Mouse (Mus musculus): ENCODE data around the gene Prkcb. TPM values are rescaled to one million over a fixed set of nuclear protein-coding genes. Genes with fewer than 3 reads are reported as not detected.

The Prkcb gene
- polyA plus RNA-seq, 1 experiment: 17.8 TPM

DNA sequence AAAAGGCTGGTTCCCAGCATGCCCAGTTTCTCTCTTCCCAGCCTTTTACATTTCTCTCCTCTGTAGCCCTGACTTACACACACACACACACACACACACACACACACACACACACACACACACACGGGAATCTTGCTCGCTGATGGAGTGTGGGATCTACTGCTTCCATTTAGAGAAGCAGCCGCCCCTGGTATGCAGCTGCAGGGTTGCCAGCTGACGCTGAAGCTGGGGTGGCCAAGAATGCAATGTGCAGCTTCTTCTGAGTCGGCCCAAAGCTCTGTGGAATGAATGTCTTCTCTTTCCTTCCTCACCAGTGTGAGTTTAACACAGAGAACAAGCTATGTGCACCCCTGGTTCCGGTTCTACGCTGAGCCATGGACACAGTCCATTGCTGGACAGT, 56.1 kb downstream of the Prkcb start:
- Histone ChIP-seq H3K79me3 (ENCODE audit: low read depth) (no peaks in the 10 kb centered on the region), H3K36me3 (ENCODE audit: control insufficient read depth, insufficient read depth) (no peaks in the 10 kb centered on the region), H3K27me3 (ENCODE audit: control insufficient read depth, insufficient read depth, insufficient read length) (no peaks in the 10 kb centered on the region), H3K4me3 (ENCODE audit: insufficient read depth, poor library complexity, severe bottlenecking) (no peak overlapping the region), H3ac (ENCODE audit: control insufficient read depth, insufficient read length, low read depth) (no peak overlapping the region), H3K79me2 (ENCODE audit: control insufficient read depth, insufficient read depth) (no peaks in the 10 kb centered on the region)
- no peak for TF ChIP-seq MYOD1 (IDR thresholded peaks at IDR 0.05; ENCODE audit: control insufficient read depth, insufficient read length, low read depth)
- no peak for TF ChIP-seq CTCF (IDR thresholded peaks at IDR 0.05; ENCODE audit: control insufficient read depth, insufficient read depth, insufficient read length)
- no peak for TF ChIP-seq MYOG (IDR thresholded peaks at IDR 0.05; ENCODE audit: control insufficient read depth, extremely low read depth, insufficient read length)
- TF ChIP-seq USF1 (IDR thresholded peaks at IDR 0.05; ENCODE audit: low read depth): no peak
- no peak for TF ChIP-seq CEBPB (IDR thresholded peaks at IDR 0.05; ENCODE audit: low read depth)
- TF ChIP-seq MAX (IDR thresholded peaks at IDR 0.05): no peak
- TF ChIP-seq FOSL1 (IDR thresholded peaks at IDR 0.05; ENCODE audit: insufficient read depth, low read length, poor library complexity, severe bottlenecking): no peak

DNA sequence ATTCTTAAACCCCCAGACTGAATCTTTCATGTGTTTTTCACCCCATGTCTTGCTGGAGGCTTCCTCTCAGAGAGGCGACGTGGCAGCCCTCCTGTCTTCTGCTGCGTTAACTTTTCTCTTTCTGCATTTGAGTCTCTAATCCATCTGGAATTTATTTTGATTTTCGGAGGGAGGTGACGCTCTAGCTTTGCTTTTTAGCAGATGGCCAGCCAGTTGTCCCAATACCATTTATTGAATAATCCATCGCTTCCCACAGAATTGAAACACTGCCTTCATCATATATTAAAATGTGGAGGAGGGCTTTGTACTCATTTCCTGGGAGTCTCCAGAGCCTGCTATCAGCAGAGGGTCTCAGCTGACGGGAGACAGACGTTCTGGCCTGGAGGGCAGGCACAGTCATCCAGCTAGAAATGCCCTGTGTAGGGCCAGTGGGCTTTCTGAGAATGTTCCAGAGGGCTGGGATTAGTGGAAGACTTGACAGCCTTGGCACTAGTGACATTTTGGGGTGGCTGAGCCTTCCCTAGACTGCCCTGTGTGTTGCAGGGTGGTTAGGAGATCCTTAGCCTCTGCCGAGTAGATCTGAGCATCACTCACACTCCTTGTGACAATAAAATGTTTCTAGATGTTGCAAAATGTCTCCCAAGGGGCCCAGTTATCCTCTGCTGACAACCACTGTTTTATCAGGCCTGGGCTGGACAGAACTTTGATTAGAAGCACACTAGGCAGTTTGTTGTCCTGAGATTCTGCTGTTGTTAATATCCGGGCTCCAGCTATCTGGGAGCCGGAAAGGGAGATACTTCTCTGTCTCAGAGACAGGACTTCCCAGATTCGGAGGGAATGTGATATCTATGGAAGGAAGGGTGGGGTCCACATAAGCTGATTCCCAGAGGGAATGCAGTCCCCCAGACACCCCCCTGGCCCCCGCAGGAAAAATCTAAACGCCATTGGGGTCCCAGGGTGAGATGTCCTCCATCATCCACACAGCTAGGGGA, 58.0 kb downstream of the Prkcb start:
- Histone ChIP-seq H3ac (ENCODE audit: control insufficient read depth, insufficient read length, low read depth) (no peak overlapping the region), H3K4me3 (ENCODE audit: insufficient read depth, poor library complexity, severe bottlenecking) (no peak overlapping the region), H3K79me2 (ENCODE audit: control insufficient read depth, insufficient read depth) (no peaks in the 10 kb centered on the region), H3K27me3 (ENCODE audit: control insufficient read depth, insufficient read depth, insufficient read length) (no peaks in the 10 kb centered on the region), H3K79me3 (ENCODE audit: low read depth) (no peaks in the 10 kb centered on the region), H3K36me3 (ENCODE audit: control insufficient read depth, insufficient read depth) (no peaks in the 10 kb centered on the region)
- TF ChIP-seq MYOD1 (IDR thresholded peaks at IDR 0.05; ENCODE audit: control insufficient read depth, insufficient read length, low read depth) (no peak), FOSL1 (IDR thresholded peaks at IDR 0.05; ENCODE audit: insufficient read depth, low read length, poor library complexity, severe bottlenecking) (no peak), USF1 (IDR thresholded peaks at IDR 0.05; ENCODE audit: low read depth) (no peak), MYOG (IDR thresholded peaks at IDR 0.05; ENCODE audit: control insufficient read depth, extremely low read depth, insufficient read length) (no peak), CEBPB (IDR thresholded peaks at IDR 0.05; ENCODE audit: low read depth) (no peak), MAX (IDR thresholded peaks at IDR 0.05) (no peak), CTCF (IDR thresholded peaks at IDR 0.05; ENCODE audit: control insufficient read depth, insufficient read depth, insufficient read length) (no peak)

DNA sequence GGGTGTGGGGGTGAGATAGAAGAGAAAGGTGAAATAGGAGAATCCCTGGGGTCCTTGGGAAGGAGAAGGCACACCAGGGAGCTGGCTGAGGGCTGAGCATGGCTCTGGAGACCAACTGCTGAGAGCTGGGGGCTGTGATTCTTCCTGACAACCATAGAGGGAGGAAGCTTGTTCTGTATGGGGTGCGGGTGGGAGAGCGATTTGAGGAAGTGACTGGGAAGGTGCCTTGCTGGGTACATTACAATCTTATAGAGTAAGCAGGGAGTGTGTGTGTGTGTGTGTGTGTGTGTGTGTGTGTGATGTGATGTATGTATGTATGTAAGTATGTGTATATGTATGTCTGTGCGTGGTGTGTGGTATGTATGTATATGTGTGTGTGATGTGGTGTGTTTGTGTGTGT, 58.9 kb downstream of the Prkcb start:
- no peaks in the 10 kb centered on the region for H3K79me2 ChIP-seq (ENCODE audit: control insufficient read depth, insufficient read depth)
- no peak for TF ChIP-seq FOSL1 (IDR thresholded peaks at IDR 0.05; ENCODE audit: insufficient read depth, low read length, poor library complexity, severe bottlenecking)
- TF ChIP-seq MYOD1 (IDR thresholded peaks at IDR 0.05; ENCODE audit: control insufficient read depth, insufficient read length, low read depth): no peak
- no peak for TF ChIP-seq MYOG (IDR thresholded peaks at IDR 0.05; ENCODE audit: control insufficient read depth, extremely low read depth, insufficient read length)
- TF ChIP-seq USF1 (IDR thresholded peaks at IDR 0.05; ENCODE audit: low read depth): no peak
- no peaks in the 10 kb centered on the region for H3K27me3 ChIP-seq (ENCODE audit: control insufficient read depth, insufficient read depth, insufficient read length)
- no peak overlapping the region for H3ac ChIP-seq (ENCODE audit: control insufficient read depth, insufficient read length, low read depth)
- no peaks in the 10 kb centered on the region for H3K36me3 ChIP-seq (ENCODE audit: control insufficient read depth, insufficient read depth)
- H3K4me3 ChIP-seq (ENCODE audit: insufficient read depth, poor library complexity, severe bottlenecking): no peak overlapping the region
- no peaks in the 10 kb centered on the region for H3K79me3 ChIP-seq (ENCODE audit: low read depth)

DNA sequence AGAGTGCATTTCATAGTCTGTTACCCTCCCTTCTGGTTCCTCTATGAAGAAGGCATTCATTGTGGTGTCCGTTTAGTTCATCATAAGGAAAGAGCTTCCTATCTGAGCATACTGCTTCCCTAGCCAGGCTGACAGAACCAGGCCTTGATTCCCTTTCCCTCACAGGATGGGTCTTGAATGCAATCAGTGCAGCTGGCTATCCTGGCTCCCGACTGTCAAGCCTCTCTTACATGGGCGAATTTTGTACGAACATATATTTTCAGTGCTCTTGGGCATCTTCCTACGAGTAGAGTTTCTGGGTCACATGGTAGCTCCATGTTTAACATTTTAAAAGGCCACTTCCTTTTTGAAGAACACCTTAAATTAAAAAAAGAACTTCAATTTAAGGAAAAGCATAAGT, 61.4 kb downstream of the Prkcb start:
- H3K4me3 ChIP-seq (ENCODE audit: insufficient read depth, poor library complexity, severe bottlenecking): no peak overlapping the region
- TF ChIP-seq MAX (IDR thresholded peaks at IDR 0.05): no peak
- TF ChIP-seq CEBPB (IDR thresholded peaks at IDR 0.05; ENCODE audit: low read depth): no peak
- no peak for TF ChIP-seq FOSL1 (IDR thresholded peaks at IDR 0.05; ENCODE audit: insufficient read depth, low read length, poor library complexity, severe bottlenecking)
- TF ChIP-seq MYOD1 (IDR thresholded peaks at IDR 0.05; ENCODE audit: control insufficient read depth, insufficient read length, low read depth): no peak
- no peak for TF ChIP-seq USF1 (IDR thresholded peaks at IDR 0.05; ENCODE audit: low read depth)
- no peak for TF ChIP-seq CTCF (IDR thresholded peaks at IDR 0.05; ENCODE audit: control insufficient read depth, insufficient read depth, insufficient read length)
- TF ChIP-seq MYOG (IDR thresholded peaks at IDR 0.05; ENCODE audit: control insufficient read depth, extremely low read depth, insufficient read length): no peak
- no peaks in the 10 kb centered on the region for H3K36me3 ChIP-seq (ENCODE audit: control insufficient read depth, insufficient read depth)
- no peak overlapping the region for H3ac ChIP-seq (ENCODE audit: control insufficient read depth, insufficient read length, low read depth)
- H3K79me2 ChIP-seq (ENCODE audit: control insufficient read depth, insufficient read depth): no peaks in the 10 kb centered on the region
- no peaks in the 10 kb centered on the region for H3K27me3 ChIP-seq (ENCODE audit: control insufficient read depth, insufficient read depth, insufficient read length)
- no peaks in the 10 kb centered on the region for H3K79me3 ChIP-seq (ENCODE audit: low read depth)

DNA sequence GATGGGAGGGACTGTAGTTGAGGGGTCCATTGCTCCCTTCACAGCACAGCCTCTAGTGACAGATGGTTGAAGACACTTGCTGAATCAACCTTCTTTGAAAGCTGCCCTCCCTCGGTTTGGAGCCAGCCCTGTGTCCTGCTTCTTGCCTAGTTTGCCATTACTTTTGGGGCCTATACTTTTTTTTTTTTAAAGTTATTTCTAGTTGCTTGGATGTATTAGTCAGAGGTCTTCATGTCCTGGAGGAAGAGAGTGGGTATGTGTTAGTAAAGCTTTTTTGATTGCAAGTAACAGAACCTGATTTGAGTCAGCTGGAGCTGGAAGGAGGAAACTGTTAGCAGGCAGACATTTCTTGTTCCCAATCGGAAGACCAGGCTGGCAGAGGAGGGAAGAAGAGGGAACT, 62.2 kb downstream of the Prkcb start:
- TF ChIP-seq MYOD1 (IDR thresholded peaks at IDR 0.05; ENCODE audit: control insufficient read depth, insufficient read length, low read depth): no peak
- no peak for TF ChIP-seq FOSL1 (IDR thresholded peaks at IDR 0.05; ENCODE audit: insufficient read depth, low read length, poor library complexity, severe bottlenecking)
- no peak for TF ChIP-seq MYOG (IDR thresholded peaks at IDR 0.05; ENCODE audit: control insufficient read depth, extremely low read depth, insufficient read length)
- TF ChIP-seq USF1 (IDR thresholded peaks at IDR 0.05; ENCODE audit: low read depth): no peak
- no peak for TF ChIP-seq CEBPB (IDR thresholded peaks at IDR 0.05; ENCODE audit: low read depth)
- TF ChIP-seq MAX (IDR thresholded peaks at IDR 0.05): no peak
- no peak for TF ChIP-seq CTCF (IDR thresholded peaks at IDR 0.05; ENCODE audit: control insufficient read depth, insufficient read depth, insufficient read length)
- Histone ChIP-seq H3K79me2 (ENCODE audit: control insufficient read depth, insufficient read depth) (no peaks in the 10 kb centered on the region), H3K79me3 (ENCODE audit: low read depth) (no peaks in the 10 kb centered on the region), H3ac (ENCODE audit: control insufficient read depth, insufficient read length, low read depth) (no peak overlapping the region), H3K4me3 (ENCODE audit: insufficient read depth, poor library complexity, severe bottlenecking) (no peak overlapping the region), H3K36me3 (ENCODE audit: control insufficient read depth, insufficient read depth) (no peaks in the 10 kb centered on the region), H3K27me3 (ENCODE audit: control insufficient read depth, insufficient read depth, insufficient read length) (no peaks in the 10 kb centered on the region)
